Mouse (Mus musculus) stomach, embryonic 15.5 days (tissue): ENCODE results near the gene Slc17a9. TPM values are rescaled to one million over a fixed set of nuclear protein-coding genes. Genes with fewer than 3 reads are reported as not detected.

ENCODE experiments used
- ATAC-seq: fragments of 200-750 bp; cut with Nextera tagmentation; 2 replicates; pipeline ENCODE4 v1.8.0; 2017; ENCODE audit warnings: low read depth, moderate number of reproducible peaks, moderate TSS enrichment; ENCODE audit not compliant: insufficient read depth, low FRiP score
- H3K27ac ChIP-seq: fragments of 300-500 bp; sonication (generic); 2 replicates; pipeline ENCODE4 v1.5.1; 2015; ENCODE audit warnings: mild to moderate bottlenecking, inconsistent platforms
- H3K27me3 ChIP-seq: fragments of 300-500 bp; sonication (generic); replicated peaks from 2 replicates; pipeline ENCODE4 v1.6.1; 2015; ENCODE audit warnings: inconsistent platforms
- H3K36me3 ChIP-seq: fragments of 300-500 bp; sonication (generic); 2 replicates; pipeline ENCODE4 v1.6.1; 2015; ENCODE audit warnings: inconsistent platforms
- H3K4me1 ChIP-seq: fragments of 300-500 bp; sonication (generic); 2 replicates; pipeline ENCODE4 v1.6.1; 2015; ENCODE audit warnings: inconsistent platforms
- H3K4me2 ChIP-seq: fragments of 300-500 bp; sonication (generic); 2 replicates; pipeline ENCODE4 v1.6.1; 2015; ENCODE audit warnings: mild to moderate bottlenecking, inconsistent platforms
- H3K4me3 ChIP-seq: fragments of 300-500 bp; sonication (generic); replicated peaks from 2 replicates; pipeline ENCODE4 v1.5.1; 2015; ENCODE audit warnings: inconsistent platforms
- H3K9ac ChIP-seq: fragments of 300-500 bp; sonication (generic); 2 replicates; pipeline ENCODE4 v1.6.1; 2015; ENCODE audit warnings: inconsistent platforms
- H3K9me3 ChIP-seq: fragments of 300-500 bp; sonication (generic); 2 replicates; pipeline ENCODE4 v1.6.1; 2016; ENCODE audit warnings: inconsistent platforms
- WGBS: fragments of 180-500 bp; shearing (Covaris S2); methylation state at CpG from one replicate; pipeline ENCODE4 v1.1.7; 2015; 5-methylcytosine and 5-hydroxymethylcytosine counted together
- polyA plus RNA-seq: library from polyadenylated mRNA; unstranded; fragments of >200 nt; fragmentation: Nextera tagmentation; extraction: Ambion mirVana; gene quantifications from 2 replicates; pipeline ENCODE4 v1.2.1, GENCODE M21; 2015

The Slc17a9 gene
- polyA plus RNA-seq, 1 experiment from 2014 or later, result 3.8 TPM

DNA sequence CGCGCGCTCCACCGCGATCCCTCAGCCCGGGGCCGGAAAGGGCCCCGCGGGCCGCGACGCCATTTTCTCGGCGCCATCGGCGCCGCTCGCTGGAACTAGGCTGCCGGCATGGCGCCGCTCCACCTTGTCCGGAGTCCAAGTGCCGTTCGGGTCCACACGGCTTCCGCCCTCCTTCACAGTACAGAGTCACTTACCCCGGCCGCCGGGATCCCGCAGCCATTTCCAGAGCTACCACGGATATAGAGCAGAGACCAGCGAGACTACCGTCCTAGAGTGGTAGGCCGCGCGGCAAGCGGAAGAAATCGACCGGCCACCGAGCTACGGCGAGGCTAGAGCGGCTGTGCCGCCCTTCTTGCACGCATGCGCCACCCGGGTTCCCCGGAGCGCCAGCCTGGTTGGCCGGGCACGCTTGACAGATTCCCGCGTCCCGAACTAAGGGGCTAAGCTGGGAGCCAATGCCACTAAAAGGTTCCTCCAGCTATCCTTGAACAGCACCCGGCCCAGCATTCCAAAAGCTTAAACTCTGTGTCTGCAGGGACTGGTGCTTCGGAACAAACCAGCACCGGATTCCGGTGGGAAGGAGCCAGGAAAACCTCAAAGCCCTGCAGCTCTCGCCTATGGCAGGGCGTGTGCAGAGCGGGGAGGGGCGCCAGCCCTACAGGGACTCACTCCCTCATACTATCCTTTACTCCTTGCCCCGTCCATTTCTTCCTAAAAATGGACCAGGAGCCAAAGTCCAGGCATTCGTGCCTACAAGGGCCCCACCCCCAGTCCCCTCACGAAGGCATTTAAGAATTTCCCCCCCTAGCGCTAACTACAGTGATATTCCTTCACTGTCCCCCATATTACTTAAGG is 23.1 kb upstream of the Slc17a9 start:
- WGBS, result under 1% methylated on average over 66 of the region's 66 CpGs
- peak overlapping the region; percentile 90 for H3K4me2 ChIP-seq
- peaks cover 37% of the 10 kb centered on the region for H3K4me1 ChIP-seq
- peak overlapping the region; percentile 92 for H3K9ac ChIP-seq
- no peaks in the 10 kb centered on the region for H3K27me3 ChIP-seq
- no peaks in the 10 kb centered on the region for H3K9me3 ChIP-seq
- peak overlapping the region; percentile 96 for H3K27ac ChIP-seq
- no peaks in the 10 kb centered on the region for H3K36me3 ChIP-seq
- peak overlapping the region; percentile 84 for H3K4me3 ChIP-seq
- peak; percentile 93 for ATAC-seq

DNA sequence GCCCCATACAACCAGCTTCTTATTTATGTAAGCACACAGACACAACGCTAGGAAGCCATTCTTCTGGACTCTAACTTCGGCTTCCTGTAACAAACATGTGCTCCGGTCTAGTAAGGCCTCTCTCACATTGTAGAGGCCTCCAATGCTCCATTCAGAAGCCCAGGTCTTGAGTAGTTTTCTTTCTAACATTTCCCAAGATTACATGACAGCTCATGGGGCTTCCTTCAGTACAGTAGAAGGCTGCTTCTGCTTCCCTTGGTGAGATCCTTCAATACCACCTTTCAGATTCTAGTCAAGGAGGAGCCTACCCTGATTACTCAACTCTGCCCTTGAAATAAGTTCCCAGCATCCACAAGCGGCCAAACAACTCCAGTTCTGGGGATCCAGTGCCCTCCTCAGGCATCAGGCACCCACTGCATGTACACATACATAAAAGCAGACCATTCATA is 22.3 kb upstream of the Slc17a9 start:
- no peak for ATAC-seq
- 27% methylated on average over 4 of the region's 4 CpGs for WGBS
- peak overlapping the region; percentile 96 for H3K27ac ChIP-seq

GRCm38 (mm10) chr2:180703175-180703574 is 21.9 kb upstream of the Slc17a9 start:
- ATAC-seq, result no peak
- H3K27me3 ChIP-seq, result no peaks in the 10 kb centered on the region
- H3K9me3 ChIP-seq, result no peaks in the 10 kb centered on the region
- 71% methylated on average over 5 of the region's 5 CpGs for WGBS
- H3K4me2 ChIP-seq, result peak overlapping the region; percentile 90; the same call in 1 of the 2 replicates
- peaks cover 37% of the 10 kb centered on the region for H3K4me1 ChIP-seq
- H3K36me3 ChIP-seq, result no peaks in the 10 kb centered on the region
- no peak overlapping the region for H3K9ac ChIP-seq
- H3K27ac ChIP-seq, result no peak overlapping the region; the same call in 1 of the 2 replicates
- no peak overlapping the region for H3K4me3 ChIP-seq

More for the DNA sequence above, 22.3 kb upstream of the Slc17a9 start:
- Histone ChIP-seq H3K4me3 (peak overlapping the region; percentile 84), H3K9ac (peak overlapping the region; percentile 92), H3K4me2 (peak overlapping the region; percentile 90), H3K36me3 (no peaks in the 10 kb centered on the region), H3K27me3 (no peaks in the 10 kb centered on the region), H3K4me1 (peaks cover 37% of the 10 kb centered on the region), H3K9me3 (no peaks in the 10 kb centered on the region)

GRCm38 (mm10) chr2:180703645-180704359 is 21.3 kb upstream of the Slc17a9 start:
- Histone ChIP-seq H3K9me3 (no peaks in the 10 kb centered on the region), H3K4me1 (peaks cover 42% of the 10 kb centered on the region), H3K36me3 (no peaks in the 10 kb centered on the region), H3K27ac (no peak overlapping the region; the same call in 1 of the 2 replicates), H3K9ac (no peak overlapping the region), H3K27me3 (no peaks in the 10 kb centered on the region), H3K4me3 (no peak overlapping the region), H3K4me2 (no peak overlapping the region)
- 69% methylated on average over 3 of the region's 3 CpGs for WGBS
- no peak for ATAC-seq

GRCm38 (mm10) chr2:180704591-180704990 is 20.5 kb upstream of the Slc17a9 start:
- no peak overlapping the region for H3K4me3 ChIP-seq
- H3K4me1 ChIP-seq, result peaks cover 38% of the 10 kb centered on the region
- H3K27me3 ChIP-seq, result no peaks in the 10 kb centered on the region
- no peak for ATAC-seq
- WGBS, result 79% methylated on average over 8 of the region's 8 CpGs
- H3K9me3 ChIP-seq, result no peaks in the 10 kb centered on the region
- no peak overlapping the region for H3K9ac ChIP-seq
- H3K36me3 ChIP-seq, result no peaks in the 10 kb centered on the region
- H3K27ac ChIP-seq, result peak overlapping the region; percentile 31; the same call in 1 of the 2 replicates
- no peak overlapping the region for H3K4me2 ChIP-seq

DNA sequence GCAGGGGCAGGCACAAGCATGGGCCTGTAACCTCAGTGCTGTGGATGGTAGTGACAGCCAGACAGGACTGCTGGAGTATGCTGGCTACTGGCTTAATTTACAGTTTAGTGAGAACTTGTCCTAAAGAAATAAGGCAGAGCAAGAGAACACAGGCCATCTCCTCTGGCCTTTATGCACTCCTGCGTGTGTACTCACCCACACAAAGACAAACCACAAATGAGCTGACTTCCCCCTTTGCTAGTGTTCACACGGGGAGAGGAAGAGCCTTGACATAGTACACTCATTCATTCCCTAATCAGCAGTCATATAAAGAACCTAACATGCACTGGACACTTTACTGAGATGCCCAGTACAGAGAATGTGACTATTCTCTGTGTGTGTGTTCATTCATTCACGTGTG is 20.0 kb upstream of the Slc17a9 start:
- no peak for ATAC-seq
- Histone ChIP-seq H3K9me3 (no peaks in the 10 kb centered on the region), H3K36me3 (no peaks in the 10 kb centered on the region), H3K27ac (peak overlapping the region; percentile 31; the same call in 1 of the 2 replicates), H3K27me3 (no peaks in the 10 kb centered on the region), H3K9ac (no peak overlapping the region), H3K4me2 (no peak overlapping the region), H3K4me3 (no peak overlapping the region), H3K4me1 (peaks cover 35% of the 10 kb centered on the region)
- WGBS, result 71% methylated on average over 3 of the region's 3 CpGs

- Histone ChIP-seq H3K4me1 (peaks cover 29% of the 10 kb centered on the region), H3K9ac (no peak overlapping the region), H3K27ac (no peak overlapping the region), H3K36me3 (no peaks in the 10 kb centered on the region), H3K4me2 (no peak overlapping the region), H3K4me3 (no peak overlapping the region), H3K27me3 (no peaks in the 10 kb centered on the region), H3K9me3 (no peaks in the 10 kb centered on the region)
- WGBS, result 89% methylated on average over 5 of the region's 5 CpGs
- no peak for ATAC-seq
Observed at GRCm38 (mm10) chr2:180705975-180706374, 19.1 kb upstream of the Slc17a9 start.

DNA sequence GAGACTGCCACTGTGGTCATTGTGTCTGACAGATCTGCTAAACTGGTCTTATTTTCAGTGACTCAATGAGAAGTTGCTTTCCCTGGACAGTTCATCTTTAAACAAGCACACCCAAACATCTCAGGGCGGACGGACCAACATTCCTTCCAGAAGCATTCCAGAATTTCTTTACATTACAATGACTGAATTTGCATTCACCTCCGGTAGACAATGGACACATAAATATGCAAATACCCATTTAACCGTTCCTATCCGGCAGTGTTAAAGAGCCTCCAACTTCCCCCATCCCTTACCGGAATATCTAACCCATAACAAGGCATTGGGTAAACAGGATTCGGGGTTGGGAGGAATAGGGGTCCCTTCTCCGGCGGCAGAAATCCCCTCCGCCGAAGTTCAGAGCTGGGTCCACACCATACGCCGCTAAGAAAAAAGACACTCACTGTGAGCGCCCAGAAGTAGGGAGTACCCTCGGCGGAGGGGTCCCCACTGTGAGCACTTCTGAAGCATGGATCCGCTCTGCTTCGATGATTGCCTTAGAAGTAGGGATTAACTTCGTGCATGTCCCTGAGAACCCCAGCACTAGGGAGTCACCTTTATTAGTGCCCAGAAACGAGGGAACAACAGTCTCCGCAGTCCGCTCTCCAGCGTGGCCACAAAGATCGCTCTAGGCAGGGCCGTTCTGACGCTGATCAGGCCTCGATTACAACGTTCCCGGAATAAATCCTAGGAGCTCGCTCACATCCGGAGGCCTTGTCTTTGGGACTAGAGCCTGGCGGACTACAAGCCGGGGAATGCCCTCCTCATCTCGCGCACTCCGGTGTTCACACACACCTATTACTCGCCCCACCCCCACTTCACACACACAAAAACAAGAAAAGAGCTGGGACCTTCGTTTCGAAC is 15.8 kb upstream of the Slc17a9 start:
- peaks cover 25% of the 10 kb centered on the region for H3K4me1 ChIP-seq
- peak; percentile 38; the same call in 1 of the 2 replicates for ATAC-seq
- H3K27me3 ChIP-seq, result no peaks in the 10 kb centered on the region
- under 1% methylated on average over 39 of the region's 39 CpGs for WGBS
- H3K4me2 ChIP-seq, result peak overlapping the region; percentile 69
- H3K27ac ChIP-seq, result peak overlapping the region; percentile 79
- no peaks in the 10 kb centered on the region for H3K9me3 ChIP-seq
- H3K4me3 ChIP-seq, result peak overlapping the region; percentile 92
- H3K9ac ChIP-seq, result peak overlapping the region; percentile 75
- H3K36me3 ChIP-seq, result peaks cover 4% of the 10 kb centered on the region; the same call in 1 of the 2 replicates

GRCm38 (mm10) chr2:180709923-180710272 is 15.2 kb upstream of the Slc17a9 start, which contains the start of the genes Dido1 and Gid8:
Dido1 (minus strand) TSS chr2:180709999.
Gid8 (plus strand) TSS chr2:180710117.
- peaks cover 8% of the 10 kb centered on the region; the same call in 1 of the 2 replicates for H3K36me3 ChIP-seq
- H3K27me3 ChIP-seq, result no peaks in the 10 kb centered on the region
- ATAC-seq, result peak; percentile 92
- peak within 1 kb of the TSS; percentile 92 for H3K4me3 ChIP-seq
- peak within 1 kb of the TSS; percentile 69 for H3K4me2 ChIP-seq
- no peaks in the 10 kb centered on the region for H3K9me3 ChIP-seq
- peak within 1 kb of the TSS; percentile 93 for H3K27ac ChIP-seq
- H3K4me1 ChIP-seq, result peaks cover 21% of the 10 kb centered on the region
- H3K9ac ChIP-seq, result peak within 1 kb of the TSS; percentile 100
- WGBS, result under 1% methylated on average over 37 of the region's 43 CpGs

DNA sequence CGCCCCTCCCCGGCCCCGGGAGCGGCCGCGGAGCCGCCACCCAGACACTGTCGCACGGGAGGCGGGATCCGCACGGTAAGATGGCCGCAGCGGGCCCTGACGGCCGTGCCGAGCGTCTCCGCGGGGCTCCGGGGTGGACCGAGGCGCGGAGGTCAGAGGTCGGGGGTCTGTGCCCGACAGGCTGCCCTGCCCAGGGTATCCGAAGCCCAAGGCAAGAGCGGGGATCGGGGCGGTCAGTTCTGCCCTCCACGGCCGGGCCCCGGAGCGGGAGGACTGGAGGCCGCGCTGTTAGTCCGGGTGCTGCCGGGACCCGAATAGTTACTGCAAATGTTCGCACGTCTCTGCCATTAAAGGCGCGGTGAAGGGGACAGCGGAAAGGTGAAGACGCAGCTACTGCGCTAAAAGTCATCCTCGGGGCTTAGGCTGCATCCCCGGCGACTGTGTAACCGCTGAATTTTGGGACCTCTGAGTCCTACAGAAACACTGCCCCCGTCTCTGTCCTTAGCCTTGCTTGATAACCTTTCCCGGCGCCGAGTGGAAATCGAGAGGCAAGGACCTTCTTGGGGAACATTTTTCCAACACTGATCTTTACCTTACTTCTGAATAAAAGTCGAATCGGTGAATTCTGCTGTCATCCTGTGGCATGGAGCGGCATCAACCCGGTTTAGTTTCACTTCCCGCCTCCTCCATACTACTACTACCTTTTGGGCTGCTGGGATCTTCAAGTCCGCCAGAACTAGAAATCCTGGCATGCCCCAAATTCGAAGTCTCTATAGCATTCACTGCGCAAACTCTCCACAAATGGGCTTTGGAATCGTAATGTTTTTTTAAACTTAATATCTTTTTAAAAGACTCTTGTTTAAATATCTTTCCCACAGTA is 14.5 kb upstream of the Slc17a9 start:
- peaks cover 15% of the 10 kb centered on the region for H3K4me1 ChIP-seq
- no peaks in the 10 kb centered on the region for H3K27me3 ChIP-seq
- H3K4me2 ChIP-seq, result peak overlapping the region; percentile 68
- peak overlapping the region; percentile 92 for H3K4me3 ChIP-seq
- no peak for ATAC-seq
- 2% methylated on average over 64 of the region's 64 CpGs for WGBS
- peak overlapping the region; percentile 100 for H3K9ac ChIP-seq
- peak overlapping the region; percentile 93 for H3K27ac ChIP-seq
- peaks cover 8% of the 10 kb centered on the region; the same call in 1 of the 2 replicates for H3K36me3 ChIP-seq
- no peaks in the 10 kb centered on the region for H3K9me3 ChIP-seq
